Mouse (Mus musculus) G1E (cell line): ENCODE data around the gene Specc1. TPM values are rescaled to one million over a fixed set of nuclear protein-coding genes. Genes with fewer than 3 reads are reported as not detected.

Experiments
- ATAC-seq: 2 replicates; pipeline ENCODE4 v1.8.0; 2016; ENCODE audit warnings: mild to moderate bottlenecking; ENCODE audit not compliant: insufficient number of reproducible peaks, poor library complexity, low FRiP score, severe bottlenecking; ENCODE audit errors: extremely low read depth
- DNase-seq: peaks from one replicate; pipeline ENCODE4 v3.0.0; 2012; ENCODE audit warnings: low spot score
- H3K27me3 ChIP-seq: 2 replicates; pipeline ENCODE4 v1.6.1; 2012; ENCODE audit warnings: mild to moderate bottlenecking, low read length, inconsistent platforms; ENCODE audit not compliant: insufficient read depth
- H3K36me3 ChIP-seq: replicated peaks from 2 replicates; pipeline ENCODE3; 2012; ENCODE audit warnings: mild to moderate bottlenecking, inconsistent platforms
- H3K4me1 ChIP-seq: 2 replicates; pipeline ENCODE4 v1.6.1; 2012; ENCODE audit warnings: low read depth, low read length, inconsistent platforms, mixed read lengths; ENCODE audit not compliant: insufficient read depth
- H3K4me3 ChIP-seq: 2 replicates; pipeline ENCODE4 v1.5.1; 2012; ENCODE audit warnings: low read depth, mild to moderate bottlenecking, inconsistent platforms, low read length, moderate library complexity, mixed read lengths
- H3K9me3 ChIP-seq: replicated peaks from 2 replicates; pipeline ENCODE4 v1.6.1; 2012; ENCODE audit warnings: inconsistent platforms
- CTCF ChIP-seq: IDR thresholded peaks from 2 replicates; pipeline ENCODE4 v1.5.1; 2012; ENCODE audit warnings: low read depth, low read length, inconsistent platforms, mixed read lengths
- GATA1 ChIP-seq: IDR thresholded peaks from 2 replicates; pipeline ENCODE4 v1.6.1; 2012; ENCODE audit warnings: borderline replicate concordance, low read length, inconsistent platforms, mixed read lengths
- GATA2 ChIP-seq: IDR thresholded peaks from 2 replicates; pipeline ENCODE4 v1.6.1; 2012; ENCODE audit warnings: low read depth, low read length, inconsistent platforms, borderline replicate concordance
- POLR2AphosphoS5 ChIP-seq: IDR thresholded peaks from 2 replicates; pipeline ENCODE4 v1.6.1; 2012; ENCODE audit warnings: low read depth, low read length, inconsistent platforms; ENCODE audit not compliant: insufficient replicate concordance
- TAL1 ChIP-seq: conservative IDR thresholded peaks from 2 replicates; pipeline ENCODE4 v1.6.1; 2012; ENCODE audit warnings: low read depth, low read length, inconsistent platforms, mixed read lengths
- polyA plus RNA-seq: library from polyadenylated mRNA; stranded (reverse); fragments of >175 nt; gene quantifications from 2 replicates; pipeline ENCODE4 v1.2.3, GENCODE M21; 2012
- total RNA-seq, 2 experiments: library from RNA; stranded (forward) in 1 of 2; stranded (reverse) in 1 of 2; fragments of 200-1000 nt in 1 of 2; fragments of >200 nt in 1 of 2; fragmentation: Nextera tagmentation in 1 of 2; gene quantifications; 2 replicates each; pipeline ENCODE4 v1.2.3; 2014 to 2017

Gene Specc1
- total and polyA plus RNA-seq, 3 experiments, result 2.4 to 76.6 (median 12.1) TPM

DNA sequence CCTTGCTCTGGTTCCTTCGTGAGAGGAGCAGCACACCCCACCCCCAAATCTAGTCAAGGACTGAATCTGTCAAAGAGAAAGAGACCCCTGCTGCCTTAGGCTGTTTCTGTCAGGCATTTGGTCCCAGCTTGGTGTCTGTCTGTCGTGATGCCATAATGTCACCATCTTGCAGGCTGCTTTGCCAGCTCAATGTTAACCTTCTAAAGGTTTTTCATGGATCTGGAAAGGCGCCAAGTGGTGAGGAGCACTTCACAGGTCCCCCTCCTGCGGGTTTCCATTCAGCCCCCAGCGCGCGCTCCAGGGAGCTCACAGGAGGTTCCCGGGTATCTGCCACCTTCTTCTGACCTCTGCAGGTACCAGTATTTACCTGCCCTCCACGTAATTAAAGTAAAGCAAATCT lies 51.4 kb downstream of the Specc1 start:
- Histone ChIP-seq H3K36me3 (no peaks in the 10 kb centered on the region), H3K4me3 (no peak overlapping the region), H3K9me3 (no peaks in the 10 kb centered on the region), H3K27me3 (peaks cover 5% of the 10 kb centered on the region; the same call in 1 of the 2 replicates), H3K4me1 (peaks cover 61% of the 10 kb centered on the region)
- DNase-seq (no peak), ATAC-seq (no peak)
- TF ChIP-seq POLR2AphosphoS5 (no peak), TAL1 (no peak), GATA1 (no peak), CTCF (no peak), GATA2 (no peak)

DNA sequence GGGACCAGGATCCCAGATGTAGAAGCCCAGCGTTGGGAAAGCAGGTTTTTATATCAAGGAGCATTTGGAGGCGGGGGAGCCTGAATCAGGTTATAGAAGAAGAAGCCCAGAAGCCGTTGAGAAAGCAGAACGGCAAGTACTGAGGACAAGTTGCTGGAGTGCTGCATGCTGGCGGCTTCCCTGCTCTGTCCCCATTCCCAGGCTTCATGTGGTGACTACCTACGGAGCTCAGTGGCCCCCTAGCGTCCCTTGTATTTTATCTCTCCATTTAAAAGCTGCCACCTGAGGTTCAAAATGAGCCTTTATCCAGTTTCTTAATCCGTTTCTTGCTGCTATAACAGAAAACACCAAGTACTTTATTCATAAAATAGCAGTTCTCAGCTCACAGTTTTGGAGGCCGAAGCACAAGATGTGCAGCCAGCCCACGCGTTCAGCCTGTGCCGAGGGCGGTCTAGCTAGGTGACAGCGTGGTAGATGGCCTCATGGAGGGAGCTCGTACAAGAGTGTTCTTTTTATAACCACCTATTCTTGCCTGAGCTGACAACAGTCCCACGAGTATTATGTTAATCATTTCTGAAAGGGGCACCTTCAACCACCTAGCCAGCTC lies 54.2 kb downstream of the Specc1 start:
- no peak for DNase-seq

DNA sequence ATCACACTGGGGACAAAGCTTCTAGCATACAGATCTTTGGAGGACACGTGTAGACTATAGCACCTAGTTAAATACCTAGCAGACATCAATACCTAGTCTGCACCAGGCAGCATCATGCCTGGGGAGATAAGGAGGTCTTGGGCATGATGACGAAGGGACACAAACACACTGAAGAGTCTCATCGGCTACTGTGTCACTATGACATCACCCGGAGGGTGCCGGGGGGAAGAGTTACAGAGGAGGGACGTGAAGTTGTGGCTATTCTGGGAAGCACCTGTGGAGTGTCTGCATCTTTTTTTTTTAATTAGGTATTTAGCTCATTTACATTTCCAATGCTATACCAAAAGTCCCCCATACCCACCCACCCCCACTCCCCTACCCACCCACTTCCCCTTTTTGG lies 55.5 kb downstream of the Specc1 start:
- H3K36me3 ChIP-seq, result peaks cover 10% of the 10 kb centered on the region
- H3K4me3 ChIP-seq, result no peak overlapping the region
- peaks cover 5% of the 10 kb centered on the region for H3K27me3 ChIP-seq
- H3K4me1 ChIP-seq, result peaks cover 55% of the 10 kb centered on the region
- ATAC-seq, result no peak
- TF ChIP-seq TAL1 (no peak), GATA1 (no peak), GATA2 (no peak), POLR2AphosphoS5 (no peak), CTCF (no peak)
- no peaks in the 10 kb centered on the region for H3K9me3 ChIP-seq
- DNase-seq, result peak; percentile 13

More for the DNA sequence above, 54.2 kb downstream of the Specc1 start:
- ATAC-seq, result no peak
- TF ChIP-seq CTCF, result no peak
- no peak for TF ChIP-seq GATA1
- TF ChIP-seq TAL1, result no peak
- no peak for TF ChIP-seq GATA2
- TF ChIP-seq POLR2AphosphoS5, result no peak
- Histone ChIP-seq H3K36me3 (peaks cover 10% of the 10 kb centered on the region), H3K4me1 (peaks cover 51% of the 10 kb centered on the region), H3K27me3 (peaks cover 5% of the 10 kb centered on the region), H3K9me3 (no peaks in the 10 kb centered on the region), H3K4me3 (no peak overlapping the region)

DNA sequence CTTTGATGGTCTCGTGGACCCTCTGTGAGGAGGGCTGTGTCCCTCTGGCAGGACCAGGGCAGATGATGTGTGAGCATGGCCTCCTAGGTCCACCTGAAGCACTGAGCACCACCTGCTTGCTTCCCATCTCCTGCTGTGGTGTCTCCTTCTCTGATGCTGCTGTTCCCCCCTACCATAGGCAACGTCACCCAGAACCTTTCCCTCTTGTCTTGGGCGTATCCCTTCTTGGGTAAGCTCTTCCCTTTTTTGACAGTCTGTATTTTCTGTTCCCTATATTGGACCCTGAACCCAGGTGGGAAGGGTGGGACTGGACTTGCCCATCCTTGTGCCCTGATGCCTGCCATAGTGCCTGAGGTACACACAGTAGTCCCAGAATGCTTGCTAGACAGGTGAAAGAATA lies 56.9 kb downstream of the Specc1 start:
- TF ChIP-seq GATA1, result no peak
- no peak for TF ChIP-seq POLR2AphosphoS5
- no peak for TF ChIP-seq CTCF
- no peak for TF ChIP-seq GATA2
- no peak for TF ChIP-seq TAL1
- ATAC-seq, result no peak
- peaks cover 10% of the 10 kb centered on the region for H3K36me3 ChIP-seq
- 0 out of 2 replicates have a peak overlapping the region, but pooled peaks have one; percentile 10 for H3K4me3 ChIP-seq
- peaks cover 5% of the 10 kb centered on the region for H3K27me3 ChIP-seq
- no peak for DNase-seq
- H3K4me1 ChIP-seq, result peaks cover 52% of the 10 kb centered on the region
- no peaks in the 10 kb centered on the region for H3K9me3 ChIP-seq

DNA sequence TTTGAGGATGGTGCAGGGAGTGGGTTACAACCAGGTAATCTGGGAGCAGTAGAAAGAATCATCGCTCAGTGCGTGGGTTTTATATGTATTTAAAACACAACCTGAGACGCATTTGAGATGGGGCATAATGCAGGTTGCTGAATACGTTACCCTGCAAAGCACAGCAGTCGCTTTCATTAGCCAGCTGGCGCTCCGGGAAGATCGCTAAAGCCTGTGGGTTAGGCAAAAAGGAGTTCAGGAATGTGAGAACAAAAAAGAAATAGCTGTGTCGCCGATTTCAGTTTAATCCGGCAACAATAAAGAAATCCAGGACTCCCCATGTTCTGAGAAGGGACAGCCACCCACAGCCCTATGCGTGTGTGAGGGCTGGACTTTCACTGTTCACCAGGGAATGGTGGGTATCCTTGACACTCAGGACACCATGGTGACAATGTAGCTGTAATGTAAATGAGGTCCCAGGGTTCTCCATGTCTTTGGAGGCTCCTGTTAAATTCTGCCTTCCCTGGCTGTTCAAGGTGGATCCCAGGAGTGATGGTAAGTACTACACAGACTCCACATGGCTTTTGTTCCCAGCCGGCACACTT lies 58.6 kb downstream of the Specc1 start:
- no peaks in the 10 kb centered on the region for H3K9me3 ChIP-seq
- peaks cover 57% of the 10 kb centered on the region for H3K4me1 ChIP-seq
- H3K27me3 ChIP-seq, result peaks cover 5% of the 10 kb centered on the region
- no peak for ATAC-seq
- H3K4me3 ChIP-seq, result no peak overlapping the region
- peaks cover 10% of the 10 kb centered on the region for H3K36me3 ChIP-seq
- no peak for TF ChIP-seq CTCF
- no peak for DNase-seq

DNA sequence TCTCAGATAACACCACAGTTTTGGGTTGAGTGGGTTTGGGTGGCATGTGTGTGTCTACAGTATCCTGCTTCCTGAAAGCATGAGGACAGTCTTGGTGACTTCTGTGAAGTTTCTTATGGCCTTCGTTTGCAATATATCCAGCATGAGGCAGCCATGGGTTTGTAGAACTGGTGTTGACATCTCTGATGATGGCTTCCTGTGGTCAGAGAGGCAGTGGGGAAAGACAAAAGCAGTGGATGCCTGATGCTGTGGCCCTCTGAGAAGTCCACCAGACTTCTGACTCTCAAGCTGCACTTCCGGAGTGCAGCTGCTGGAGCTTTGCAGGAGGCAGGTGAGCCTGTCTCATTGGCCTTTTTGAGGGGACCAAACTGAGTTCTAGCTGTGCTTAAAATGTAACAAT lies 60.4 kb downstream of the Specc1 start:
- H3K36me3 ChIP-seq, result peaks cover 10% of the 10 kb centered on the region
- no peaks in the 10 kb centered on the region for H3K9me3 ChIP-seq
- DNase-seq (no peak), ATAC-seq (no peak)
- TF ChIP-seq GATA1, result no peak
- TF ChIP-seq CTCF, result no peak
- TF ChIP-seq POLR2AphosphoS5, result no peak
- no peak for TF ChIP-seq GATA2
- no peak for TF ChIP-seq TAL1
- H3K4me3 ChIP-seq, result no peak overlapping the region
- H3K4me1 ChIP-seq, result peaks cover 48% of the 10 kb centered on the region
- peaks cover 5% of the 10 kb centered on the region for H3K27me3 ChIP-seq
